Mouse (Mus musculus) cerebellum, postnatal 4 days (tissue): ENCODE results near the gene C530025M09Rik.
A peak's percentile ranks its signal among the peaks of the same experiment; 100 is the strongest.

Source experiments
- DNase-seq, 2 experiments: peaks; one replicate each; pipeline ENCODE4 v3.0.0; 2022; ENCODE audit warnings: low spot score in 2 of 2, mixed read lengths in 1 of 2

The C530025M09Rik gene

DNA sequence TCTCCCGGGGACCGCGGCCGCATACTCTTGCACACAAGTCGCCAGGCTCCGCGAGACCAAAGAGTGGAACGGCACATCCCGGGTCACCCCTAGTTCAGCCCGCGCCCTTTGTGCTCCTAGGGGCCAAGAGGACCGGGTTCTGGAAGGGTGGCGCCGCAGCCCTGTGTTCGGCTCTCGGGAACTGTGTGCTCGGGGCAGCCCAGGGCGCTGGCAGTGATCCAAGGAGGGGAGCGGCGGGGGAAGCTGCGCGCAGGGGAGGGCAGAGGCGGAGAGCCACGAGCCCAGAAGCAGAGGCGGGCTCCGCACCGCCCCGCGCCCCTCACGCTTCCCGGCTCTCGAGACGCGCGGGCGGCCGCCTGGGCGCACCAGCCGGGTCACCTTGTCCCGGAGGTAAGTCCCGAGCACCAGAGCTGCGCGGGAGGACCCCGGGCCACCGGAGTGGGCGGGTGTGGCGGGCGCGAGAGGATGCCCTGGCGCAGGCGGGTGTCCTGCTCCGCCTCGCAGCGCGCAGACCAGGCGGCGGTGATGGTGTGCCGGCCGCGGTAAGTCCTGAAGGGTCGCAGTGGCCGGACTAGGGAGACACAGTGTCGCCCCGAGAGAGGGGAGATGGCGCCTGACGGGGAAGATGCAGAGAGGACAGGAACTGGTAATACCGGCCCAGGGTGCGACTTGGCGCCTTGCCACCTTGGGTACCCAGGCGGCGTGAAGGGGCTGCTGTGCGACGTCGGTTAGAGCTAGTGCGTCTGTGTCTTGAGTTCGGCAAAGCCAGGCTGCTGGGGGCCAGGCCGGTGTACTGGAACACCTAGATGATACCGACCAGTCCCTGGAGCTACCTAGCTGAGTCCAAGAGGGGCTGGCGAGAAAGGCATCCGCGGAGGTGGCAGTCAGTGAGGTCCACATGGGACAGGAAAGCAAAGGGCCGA is at the start of gene C530025M09Rik:
Gene C530025M09Rik, minus strand, starts transcription at position 678 of the 923 bp plus-strand sequence.
- DNase-seq: peak; percentile 53 to 67

DNA sequence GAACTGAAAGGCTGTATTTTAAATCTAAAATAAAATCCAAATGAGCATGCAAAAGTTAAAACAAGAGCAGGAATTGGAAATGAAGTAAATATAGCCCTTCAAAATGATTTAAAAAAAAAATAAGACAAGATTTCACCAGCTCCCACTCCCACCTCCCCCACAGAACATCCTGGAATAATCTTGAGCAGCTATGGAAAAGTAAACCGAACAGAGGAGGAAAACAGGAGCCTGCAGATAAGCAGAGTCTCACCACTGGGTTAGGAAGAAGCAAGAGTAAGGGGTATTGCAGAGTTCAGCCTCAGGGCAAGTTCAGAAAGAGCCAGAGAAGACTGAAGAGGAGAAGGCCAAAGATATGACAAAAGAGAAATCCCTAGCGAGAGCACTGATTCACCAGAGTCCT is 46.9 kb upstream of the C530025M09Rik start:
- DNase-seq: no peak

DNA sequence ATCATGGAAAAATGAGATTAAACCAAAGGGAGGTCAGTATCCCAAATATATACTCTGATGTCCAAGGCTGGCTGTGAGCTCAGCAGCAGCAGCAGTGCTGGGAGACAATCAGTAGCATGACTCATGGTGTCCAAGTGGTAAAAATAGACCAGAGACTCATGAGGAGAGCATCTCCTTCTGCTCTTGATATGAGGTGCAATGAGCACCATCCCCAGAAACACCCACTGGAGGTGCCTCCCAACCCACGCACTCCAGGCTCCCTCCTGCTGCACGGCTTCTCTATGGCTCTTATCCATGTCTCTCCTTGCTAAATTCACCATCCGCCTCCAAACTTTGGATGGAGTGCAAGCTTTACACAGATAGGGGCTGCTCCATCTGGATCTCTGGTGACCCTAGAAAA is 42.3 kb upstream of the C530025M09Rik start:
- no peak for DNase-seq

DNA sequence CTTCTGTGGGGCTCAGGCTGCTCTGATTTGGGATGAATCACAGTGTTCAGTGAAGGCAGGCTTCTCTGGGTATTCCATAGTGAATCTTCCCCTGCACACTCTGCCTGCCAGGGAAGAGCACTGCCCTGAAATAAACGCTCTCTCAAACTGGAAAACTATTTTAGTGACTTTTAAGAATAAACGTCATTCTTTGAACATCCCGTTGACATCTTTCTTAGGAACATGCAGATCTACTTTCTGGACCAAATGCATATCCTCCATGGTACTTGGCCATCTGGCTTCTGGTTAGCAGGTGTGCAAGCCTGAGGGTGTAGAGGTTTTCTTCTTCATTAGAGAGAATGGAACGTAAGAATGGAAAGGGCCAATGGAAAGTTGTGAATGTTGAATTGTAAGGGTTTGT is 41.5 kb upstream of the C530025M09Rik start:
- DNase-seq: no peak

DNA sequence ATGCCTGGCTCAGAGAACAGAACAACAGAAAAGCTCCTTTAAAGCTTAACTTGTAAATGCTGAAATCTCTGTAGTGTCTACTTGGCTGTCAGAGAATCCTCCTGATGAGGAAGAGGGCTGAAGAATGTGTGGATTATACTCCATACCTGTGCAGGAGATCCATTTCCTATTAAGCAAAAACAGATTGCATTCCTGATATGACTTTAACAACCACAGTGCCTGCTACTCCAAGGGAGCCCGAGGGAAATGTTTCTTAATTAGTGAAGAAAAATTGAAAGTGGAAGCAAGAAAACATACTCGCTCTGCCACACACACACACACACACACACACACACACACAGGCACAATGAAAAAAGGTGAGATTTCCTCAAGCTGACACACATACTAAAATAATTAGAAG is 39.5 kb upstream of the C530025M09Rik start:
- DNase-seq: no peak

DNA sequence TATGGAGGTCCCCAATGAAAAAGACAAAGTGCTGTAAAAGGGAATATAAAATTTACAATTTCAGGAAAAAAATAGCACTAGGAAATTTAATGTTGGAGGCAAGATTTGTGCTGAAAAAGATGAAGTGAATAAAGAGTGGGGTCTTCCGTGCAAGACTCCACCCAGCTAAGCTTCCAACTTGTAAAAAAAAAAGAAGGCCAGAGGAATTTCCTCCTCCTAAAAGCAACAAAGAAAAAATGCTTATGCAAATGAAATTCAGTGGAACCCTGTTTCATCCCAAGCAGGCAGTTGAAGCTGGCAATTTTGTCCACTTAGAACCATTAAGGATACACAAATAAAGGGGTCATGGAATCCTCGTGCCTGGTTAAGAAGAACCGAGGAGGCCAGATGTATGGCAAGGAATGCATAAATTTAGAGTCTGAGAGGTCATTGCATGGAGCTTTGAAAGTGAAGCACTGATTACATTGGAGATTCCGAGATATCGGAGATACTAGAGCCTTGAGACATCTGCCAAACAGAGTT is 35.0 kb upstream of the C530025M09Rik start:
- DNase-seq: no peak

DNA sequence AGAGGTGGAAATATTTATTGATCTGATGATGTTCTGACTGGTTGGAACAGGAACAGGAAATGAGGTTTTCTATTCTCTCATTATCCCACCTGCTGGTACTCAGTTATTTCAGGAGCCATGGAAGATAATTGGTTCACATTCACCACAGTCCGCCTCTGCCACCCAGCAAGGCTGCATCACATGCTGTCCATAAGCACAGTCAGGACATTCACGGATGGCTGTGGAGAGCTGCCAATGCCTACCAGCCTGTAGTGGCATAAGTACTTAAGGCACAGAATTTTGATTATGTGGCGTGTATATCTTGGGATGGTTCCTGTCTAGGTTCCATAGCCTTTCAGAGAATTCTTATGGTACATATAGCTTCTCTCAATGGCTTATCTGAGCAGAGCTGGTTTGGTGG is 30.0 kb upstream of the C530025M09Rik start:
- no peak for DNase-seq

DNA sequence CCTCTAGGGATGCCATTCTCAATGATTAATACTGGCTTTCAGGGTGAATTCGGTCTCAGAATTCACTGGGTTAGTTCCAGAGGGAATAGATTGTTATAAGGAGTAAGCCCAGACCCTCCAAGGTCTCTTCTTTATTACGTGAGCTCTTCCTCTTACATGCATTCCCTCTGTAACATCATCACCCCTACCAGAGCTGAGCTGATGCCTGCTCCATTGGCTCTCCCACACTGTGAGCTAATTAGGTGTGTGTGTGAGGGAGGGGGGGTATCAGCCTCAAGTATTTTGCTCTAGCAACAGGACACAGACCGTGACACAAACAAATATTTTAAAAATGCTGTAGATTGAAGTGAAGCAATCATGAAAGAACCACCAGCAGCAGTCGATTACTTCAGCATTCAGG is 17.8 kb upstream of the C530025M09Rik start:
- no peak for DNase-seq

DNA sequence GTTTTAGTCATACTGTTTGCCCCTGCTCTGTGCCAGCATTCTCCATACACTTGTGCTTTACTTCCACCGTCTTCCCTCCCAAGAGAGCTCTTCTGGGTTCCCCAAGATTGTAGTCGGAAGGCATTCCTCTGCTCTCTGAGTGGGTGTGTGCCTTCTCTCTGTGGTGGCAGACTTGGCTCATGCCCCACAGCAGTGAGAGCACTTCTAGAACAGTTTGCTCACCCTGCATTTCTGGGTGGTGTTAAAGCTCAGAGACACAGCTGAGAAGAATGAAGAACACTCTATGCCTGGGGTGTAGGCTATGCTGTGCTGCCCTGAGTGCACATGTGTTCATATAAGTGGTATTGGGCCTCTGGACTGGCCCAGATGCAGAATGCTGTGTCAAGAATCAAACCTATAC is 13.6 kb upstream of the C530025M09Rik start:
- DNase-seq: no peak

DNA sequence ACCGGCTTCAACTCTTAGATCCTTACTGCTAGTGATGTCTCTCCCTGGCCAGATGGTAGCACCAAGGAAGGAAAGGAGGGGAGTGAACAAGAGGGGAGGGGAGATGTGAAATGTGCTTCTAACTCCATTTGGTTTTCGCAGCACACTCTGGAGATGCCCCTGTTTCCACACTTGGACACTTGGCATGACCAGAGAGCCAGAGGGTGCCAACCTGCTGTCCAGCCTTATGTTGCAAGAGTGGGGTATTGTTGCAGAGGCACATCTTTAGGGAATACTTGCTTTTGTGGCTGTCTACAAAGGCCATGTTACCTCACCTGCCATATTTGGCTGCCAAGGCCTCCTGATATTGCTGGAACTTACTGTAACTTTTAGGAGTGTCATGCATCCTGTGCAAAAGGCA is 8.7 kb upstream of the C530025M09Rik start:
- no peak for DNase-seq

DNA sequence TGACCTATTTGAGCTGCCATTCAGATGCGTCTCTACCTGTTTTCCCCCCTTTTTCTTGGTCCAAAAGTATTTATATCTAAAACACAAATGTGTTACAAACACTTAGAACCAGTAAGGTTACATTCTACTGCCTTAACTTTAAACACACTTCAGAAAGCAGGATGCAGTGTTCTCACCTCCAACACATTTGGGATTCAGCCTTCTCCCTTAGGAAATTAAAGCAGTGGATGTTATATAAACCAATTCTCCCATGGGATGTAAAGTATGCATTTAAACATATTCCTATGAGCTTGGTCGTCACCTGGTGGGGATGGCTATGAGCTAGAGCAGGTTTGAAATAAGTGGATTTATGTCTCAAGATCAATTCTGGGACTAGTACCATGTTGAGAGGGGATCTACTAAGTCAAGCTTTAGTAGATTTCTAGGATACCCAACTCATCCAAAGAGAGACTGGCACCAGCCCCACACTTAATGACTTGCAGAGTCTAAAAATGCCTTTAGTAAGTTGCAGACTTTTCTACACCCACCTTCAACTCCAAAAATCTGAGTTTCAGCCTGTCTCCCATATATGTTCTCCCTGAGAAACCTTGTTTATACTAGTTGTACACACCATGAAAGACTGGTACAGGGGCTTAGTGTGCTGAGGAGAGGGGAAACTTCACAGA is 5.6 kb upstream of the C530025M09Rik start:
- DNase-seq: no peak

DNA sequence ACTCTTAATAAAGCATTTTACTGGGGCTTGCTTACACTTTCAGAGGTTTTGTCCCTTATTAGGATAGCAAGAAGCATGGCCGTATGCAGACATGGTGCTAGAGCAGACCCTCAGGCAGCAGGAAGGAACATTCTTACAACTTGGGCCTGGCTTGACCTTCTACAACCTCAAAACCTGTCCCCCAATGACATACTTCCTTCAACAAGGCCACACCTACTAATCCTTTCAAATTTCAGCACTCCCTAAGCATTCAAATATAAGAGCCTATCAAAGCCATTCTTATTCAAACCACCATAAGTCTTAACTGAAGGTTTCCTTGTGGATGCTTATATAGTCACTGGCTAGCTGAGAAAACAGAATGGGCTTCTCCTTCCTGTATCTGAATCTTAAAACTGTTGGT is 4.1 kb upstream of the C530025M09Rik start:
- no peak for DNase-seq

DNA sequence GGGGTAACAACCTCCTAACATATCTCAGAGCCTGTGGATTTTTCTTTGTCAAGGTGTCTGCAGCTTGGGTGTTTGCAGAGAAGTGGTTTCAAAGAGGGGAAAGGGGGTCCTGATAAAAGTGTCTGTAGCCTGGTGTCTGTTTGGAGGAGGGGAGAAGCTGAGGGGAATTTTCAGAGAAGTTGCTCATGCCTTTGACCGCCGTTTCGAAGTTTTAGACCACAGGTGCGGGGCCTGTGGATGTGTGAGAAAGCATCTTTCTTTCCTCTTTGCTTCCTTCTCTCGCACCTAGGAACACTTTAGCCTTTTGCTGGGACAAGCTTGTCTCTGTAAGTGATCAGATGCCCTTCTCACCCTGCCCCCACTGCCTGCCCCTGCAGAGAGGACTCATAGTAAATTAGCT is 1.3 kb upstream of the C530025M09Rik start:
- DNase-seq: no peak

DNA sequence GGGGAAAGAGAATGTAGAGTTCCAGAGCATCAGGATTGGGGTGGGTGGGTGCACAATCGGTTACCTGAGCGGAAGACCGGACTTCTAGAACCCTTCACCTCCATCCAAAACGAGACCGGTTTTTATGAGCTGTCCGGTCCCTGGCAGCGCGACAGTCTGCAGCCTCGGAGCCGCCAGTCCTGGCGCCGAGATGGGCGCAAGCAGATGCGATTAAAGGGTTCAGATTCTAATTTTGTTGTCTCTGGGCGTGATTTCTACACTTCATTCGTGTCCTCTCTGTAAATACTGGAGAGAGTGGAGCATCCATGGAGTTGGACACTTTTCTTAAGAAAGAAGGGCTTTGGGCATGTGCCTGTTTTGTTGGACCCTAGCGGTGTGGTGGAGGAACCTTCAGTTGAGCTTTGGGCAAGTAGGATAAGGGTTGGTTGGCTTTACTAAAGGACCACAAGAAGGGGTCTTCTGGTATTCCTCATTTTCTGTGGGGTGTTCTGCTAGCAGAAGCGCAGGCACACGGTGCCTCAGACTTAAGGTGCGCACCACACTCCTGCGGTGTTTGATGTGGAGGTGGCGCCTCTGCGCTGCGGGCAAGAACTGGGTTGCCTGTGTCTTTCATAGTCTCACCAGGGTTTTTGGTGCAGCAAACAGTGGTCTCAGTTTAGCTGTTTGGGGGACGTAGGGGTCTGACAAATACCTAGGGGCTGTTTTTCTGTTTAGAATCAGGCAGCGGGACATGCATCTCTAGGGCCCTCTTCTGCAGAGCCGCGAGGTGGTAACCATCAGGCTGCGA is 639 bp upstream of the C530025M09Rik start:
- no peak for DNase-seq

DNA sequence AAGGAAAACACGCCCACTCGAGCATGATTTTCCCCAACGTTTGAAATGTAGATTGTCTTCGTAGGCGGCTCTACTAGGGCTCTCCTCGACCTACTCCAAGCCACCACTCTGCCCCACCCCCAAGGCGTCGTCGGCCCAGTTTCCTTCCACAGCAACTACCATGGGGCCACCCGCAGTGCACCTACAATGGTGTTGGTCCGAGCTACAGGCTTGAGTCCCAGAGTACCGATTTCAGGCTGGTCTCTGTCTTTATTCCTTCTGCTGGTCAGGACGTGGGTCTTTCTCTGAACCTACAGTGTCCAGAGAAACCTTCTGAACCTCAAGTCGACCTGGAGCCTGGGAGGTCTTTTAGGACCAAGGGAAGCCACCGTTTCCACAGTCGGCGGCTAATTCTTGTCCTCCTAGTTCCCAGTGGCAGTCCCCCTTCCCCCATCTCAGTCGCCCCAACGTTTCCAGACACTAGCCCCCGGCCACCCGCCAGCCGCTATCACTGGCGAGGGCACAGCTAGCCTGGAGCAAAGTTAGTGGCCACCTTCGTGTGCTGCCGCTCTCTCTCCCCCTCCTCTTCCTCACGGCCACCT is 968 bp downstream of the C530025M09Rik start:
- DNase-seq: peak in 1 of 2 experiments; percentile 30

DNA sequence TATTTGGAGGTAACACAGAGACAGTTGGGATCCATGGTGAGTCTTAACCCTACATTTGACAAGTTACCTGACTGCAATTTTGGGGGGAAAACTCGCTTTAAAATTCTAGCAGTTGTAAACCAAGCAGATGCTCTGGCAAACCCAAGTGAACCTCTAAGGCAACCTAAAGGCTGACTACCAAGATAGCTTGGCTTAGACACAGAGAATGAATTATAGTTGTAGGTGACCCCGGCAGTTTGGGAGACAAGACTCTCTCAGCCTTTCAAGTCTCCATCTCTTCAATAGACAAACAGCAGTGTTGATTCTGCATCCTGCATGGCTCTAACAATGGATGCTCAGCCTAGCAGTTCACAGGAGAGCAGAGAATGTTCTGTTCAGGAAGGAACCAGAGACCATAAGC is 2.1 kb downstream of the C530025M09Rik start, which contains the start of gene Syndig1:
Gene Syndig1, plus strand, starts transcription at position 301 of the 400 bp plus-strand sequence.
- no peak for DNase-seq

DNA sequence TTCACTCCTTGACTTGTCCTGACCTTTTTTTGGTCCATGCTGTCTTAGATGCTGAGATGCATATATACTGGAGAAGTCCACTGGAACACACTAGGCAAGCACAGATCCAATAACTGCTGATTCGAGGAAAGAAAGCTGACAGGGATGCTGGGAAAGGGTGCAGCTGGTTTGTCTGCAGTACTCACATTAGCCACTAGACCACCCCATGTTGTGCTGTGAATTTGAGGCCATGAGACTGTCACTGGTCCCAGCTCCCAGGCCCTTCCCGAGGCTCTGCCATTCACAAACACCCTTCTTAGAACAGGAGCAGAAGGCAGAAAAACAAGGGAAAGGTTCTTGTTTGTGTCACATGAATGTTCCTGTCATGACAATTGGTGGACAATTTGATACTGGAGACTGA is 10.8 kb downstream of the C530025M09Rik start:
- DNase-seq: no peak

DNA sequence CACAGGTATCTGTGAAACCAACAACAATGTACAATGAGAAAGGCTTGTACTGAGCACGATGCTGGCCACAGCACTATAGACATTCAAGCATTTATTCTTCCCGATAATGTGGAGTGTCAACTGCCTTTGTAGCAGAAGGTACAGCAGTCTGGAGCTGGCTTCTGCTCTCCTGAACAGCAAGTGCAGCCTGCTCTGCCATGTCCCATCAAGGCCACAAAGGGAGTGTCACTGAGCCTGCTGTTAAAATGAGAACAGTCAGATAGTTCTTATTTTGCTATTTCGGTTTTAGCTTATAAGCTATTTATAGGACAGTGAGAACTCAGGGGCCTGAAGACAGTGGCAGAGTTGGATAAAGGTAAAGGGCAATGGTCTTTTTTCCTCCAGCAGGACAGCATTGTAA is 11.3 kb downstream of the C530025M09Rik start:
- DNase-seq: no peak

DNA sequence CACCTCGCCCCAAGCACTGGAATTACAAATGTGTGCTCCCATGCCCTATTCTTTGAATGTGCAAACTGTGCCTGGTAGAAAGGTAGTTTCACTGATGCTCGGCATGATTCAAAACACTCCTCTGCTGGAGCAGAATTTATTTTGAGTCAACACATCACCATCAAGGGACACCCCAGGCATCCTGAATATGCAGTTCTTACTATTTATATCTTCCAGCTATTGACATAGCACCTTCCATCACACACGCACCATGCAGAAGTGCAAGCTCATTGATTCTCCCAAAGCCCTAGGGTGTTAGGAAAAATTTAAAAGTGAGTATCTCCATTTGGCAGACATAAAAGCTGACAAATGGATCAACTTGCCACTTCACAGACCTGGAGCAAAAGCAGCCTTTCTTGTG is 12.6 kb downstream of the C530025M09Rik start:
- no peak for DNase-seq

DNA sequence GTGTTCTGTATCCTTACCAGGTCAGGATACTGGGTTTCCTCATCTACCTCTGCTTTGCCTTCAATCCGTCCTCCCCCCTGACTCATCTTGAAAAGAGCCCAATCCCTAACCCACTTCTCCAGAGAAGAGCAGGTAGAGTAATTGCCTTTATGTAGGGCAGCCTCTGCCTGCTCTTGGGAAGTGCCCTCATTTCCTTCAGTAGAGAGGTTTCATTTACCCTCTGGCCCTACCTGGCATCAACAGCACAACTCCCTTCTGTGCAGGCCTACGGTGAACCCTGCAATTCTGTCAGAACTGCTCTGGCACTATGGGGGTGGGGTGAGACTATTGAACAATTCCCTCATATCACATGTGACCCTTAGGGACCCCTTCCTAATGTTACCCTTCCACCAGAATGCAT is 18.1 kb downstream of the C530025M09Rik start:
- DNase-seq: no peak

DNA sequence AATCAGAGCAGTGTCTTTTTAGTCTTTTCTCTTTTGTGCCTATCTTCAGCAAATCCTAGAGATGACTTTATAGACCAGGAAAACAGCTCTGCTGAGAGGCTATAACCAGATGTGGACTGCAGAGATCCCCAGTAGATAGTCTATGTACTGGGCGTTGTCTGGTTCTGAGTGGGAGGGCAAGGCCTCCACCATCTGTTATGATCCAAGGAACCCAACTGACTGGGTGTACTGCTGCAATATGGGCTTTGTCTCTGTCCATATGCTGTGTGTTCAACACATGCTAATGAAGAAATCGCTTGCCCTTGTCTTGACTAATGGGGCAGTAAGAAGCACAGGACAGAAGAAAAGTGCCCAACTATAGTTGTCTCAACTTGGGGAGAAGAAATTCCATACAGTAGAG is 25.8 kb downstream of the C530025M09Rik start:
- no peak for DNase-seq
